Mouse (Mus musculus) intestine, postnatal 0 days (tissue): ENCODE measurements around the gene Dusp6. TPM values are rescaled to one million over a fixed set of nuclear protein-coding genes. Genes with fewer than 3 reads are reported as not detected.

Source experiments
- ATAC-seq: fragments of 200-750 bp; cut with Nextera tagmentation; 2 replicates; pipeline ENCODE4 v1.8.0; 2017; ENCODE audit warnings: mild to moderate bottlenecking, moderate TSS enrichment, moderate library complexity
- H3K27ac ChIP-seq: fragments of 300-500 bp; sonication (generic); 2 replicates; pipeline ENCODE4 v1.5.1; 2014; ENCODE audit warnings: mild to moderate bottlenecking, low read depth, low read length, moderate library complexity
- H3K27me3 ChIP-seq: fragments of 300-500 bp; sonication (generic); replicated peaks from 2 replicates; pipeline ENCODE4 v1.6.1; 2014; ENCODE audit warnings: low read length, mixed read lengths; ENCODE audit not compliant: control insufficient read depth, insufficient read depth
- H3K36me3 ChIP-seq: fragments of 300-500 bp; sonication (generic); 2 replicates; pipeline ENCODE4 v1.6.1; 2014; ENCODE audit warnings: mild to moderate bottlenecking, moderate library complexity; ENCODE audit not compliant: control insufficient read depth, insufficient read depth
- H3K4me1 ChIP-seq: fragments of 300-500 bp; sonication (generic); replicated peaks from 2 replicates; pipeline ENCODE4 v1.6.1; 2014; ENCODE audit warnings: antibody characterized with exemption, low read length, mixed read lengths; ENCODE audit not compliant: control insufficient read depth, insufficient read depth
- H3K4me2 ChIP-seq: fragments of 300-500 bp; sonication (generic); replicated peaks from 2 replicates; pipeline ENCODE4 v1.6.1; 2014; ENCODE audit warnings: low read depth, mild to moderate bottlenecking, moderate library complexity
- H3K4me3 ChIP-seq: fragments of 300-500 bp; sonication (generic); 2 replicates; pipeline ENCODE4 v1.5.1; 2014; ENCODE audit warnings: low read depth, low read length
- H3K9ac ChIP-seq: fragments of 300-500 bp; sonication (generic); 2 replicates; pipeline ENCODE4 v1.6.1; 2014; ENCODE audit warnings: mild to moderate bottlenecking, low read depth, low read length
- H3K9me3 ChIP-seq: fragments of 300-500 bp; sonication (generic); 2 replicates; pipeline ENCODE4 v1.6.1; 2016; ENCODE audit warnings: mixed run types; ENCODE audit not compliant: control insufficient read depth
- CTCF ChIP-seq: sonication (generic); IDR thresholded peaks from 2 replicates; pipeline ENCODE4 v1.5.1; 2016; ENCODE audit warnings: low read depth, mild to moderate bottlenecking, control low read depth, antibody characterized with exemption, moderate library complexity
- WGBS: fragments of 180-500 bp; shearing (Covaris S2); extraction: QIAGEN DNeasy Blood & Tissue Kit; methylation state at CpG from one replicate; pipeline ENCODE4 v1.1.7; 2014; 5-methylcytosine and 5-hydroxymethylcytosine counted together
- polyA plus RNA-seq: library from polyadenylated mRNA; unstranded; fragments of >200 nt; fragmentation: Nextera tagmentation; extraction: Ambion mirVana; gene quantifications from 2 replicates; pipeline ENCODE4 v1.2.1, GENCODE M21; 2015

Gene Dusp6
- polyA plus RNA-seq, 1 experiment from 2014 or later: 27.9 TPM

- Histone ChIP-seq H3K4me3 (no peak overlapping the region), H3K9me3 (no peaks in the 10 kb centered on the region), H3K4me2 (peak overlapping the region; percentile 44), H3K4me1 (peaks cover 6% of the 10 kb centered on the region; the same call in 1 of the 2 replicates), H3K36me3 (no peaks in the 10 kb centered on the region), H3K9ac (no peak overlapping the region), H3K27me3 (no peaks in the 10 kb centered on the region), H3K27ac (peak overlapping the region; percentile 80)
- 41% methylated on average over 11 of the region's 11 CpGs for WGBS
- peak; percentile 75 for ATAC-seq
- TF ChIP-seq CTCF: no peak
Observed at GRCm38 (mm10) chr10:99237205-99237832, 25.7 kb upstream of the Dusp6 start.

- Histone ChIP-seq H3K27ac (no peak overlapping the region), H3K4me2 (no peak overlapping the region), H3K4me3 (no peak overlapping the region), H3K9me3 (no peaks in the 10 kb centered on the region), H3K27me3 (no peaks in the 10 kb centered on the region), H3K9ac (no peak overlapping the region), H3K36me3 (no peaks in the 10 kb centered on the region), H3K4me1 (peaks cover 3% of the 10 kb centered on the region; the same call in 1 of the 2 replicates)
- 90% methylated on average over 11 of the region's 11 CpGs for WGBS
- no peak for ATAC-seq
- TF ChIP-seq CTCF: no peak
Observed at GRCm38 (mm10) chr10:99238537-99238936, 24.5 kb upstream of the Dusp6 start.

GRCm38 (mm10) chr10:99241284-99241828, 21.7 kb upstream of the Dusp6 start:
- H3K9ac ChIP-seq: no peak overlapping the region
- no peak for TF ChIP-seq CTCF
- no peaks in the 10 kb centered on the region for H3K9me3 ChIP-seq
- no peaks in the 10 kb centered on the region for H3K27me3 ChIP-seq
- no peak for ATAC-seq
- H3K4me2 ChIP-seq: no peak overlapping the region
- no peaks in the 10 kb centered on the region for H3K36me3 ChIP-seq
- WGBS: 84% methylated on average over 7 of the region's 7 CpGs
- no peak overlapping the region for H3K4me3 ChIP-seq
- no peak overlapping the region; the same call in 1 of the 2 replicates for H3K27ac ChIP-seq
- H3K4me1 ChIP-seq: peaks cover 3% of the 10 kb centered on the region; the same call in 1 of the 2 replicates

DNA sequence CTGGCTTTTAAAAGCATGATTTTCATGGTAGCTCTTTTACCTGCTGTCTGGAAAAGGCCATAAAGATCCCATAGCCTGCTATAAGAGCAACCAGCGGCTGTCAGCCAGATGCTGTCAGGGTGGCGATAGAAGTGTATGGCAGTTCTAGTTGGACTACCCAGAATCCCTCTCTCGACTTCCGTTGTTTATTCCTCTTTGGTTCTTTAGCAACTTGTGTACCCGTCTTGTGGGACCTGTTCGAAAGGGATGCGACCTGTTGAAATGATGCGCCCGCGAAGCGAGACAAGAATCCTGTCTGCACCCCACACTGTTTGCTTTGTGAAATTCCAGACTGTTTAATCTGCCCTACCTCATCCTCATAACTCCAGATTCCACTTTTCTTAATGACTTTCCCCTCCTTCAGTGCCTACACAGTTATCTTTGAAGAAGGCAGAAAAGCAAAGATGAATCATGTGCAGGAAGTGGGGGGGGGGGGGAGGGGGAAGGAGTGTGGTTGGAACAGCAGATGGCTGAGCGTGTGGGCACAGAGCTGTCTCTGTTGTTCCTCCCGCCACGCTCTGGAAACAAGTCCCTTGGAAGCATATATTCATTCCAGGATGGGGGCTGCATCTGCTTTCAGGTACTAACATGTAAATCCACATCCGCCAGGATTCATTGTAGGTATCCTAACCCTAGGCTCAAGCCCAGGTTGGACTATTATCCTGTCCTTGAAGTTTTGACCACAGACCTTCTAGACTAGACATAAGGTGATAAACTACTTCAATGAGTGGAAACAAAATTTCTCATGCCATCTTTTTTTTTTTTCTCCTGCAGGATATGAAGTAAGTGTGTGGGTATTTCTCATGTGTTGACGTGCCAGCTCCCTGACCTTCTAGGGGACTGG, 21.0 kb upstream of the Dusp6 start:
- no peak for ATAC-seq
- 50% methylated on average over 16 of the region's 16 CpGs for WGBS
- Histone ChIP-seq H3K36me3 (no peaks in the 10 kb centered on the region), H3K27ac (no peak overlapping the region; the same call in 1 of the 2 replicates), H3K9ac (no peak overlapping the region), H3K4me3 (no peak overlapping the region), H3K4me2 (no peak overlapping the region), H3K4me1 (peaks cover 3% of the 10 kb centered on the region; the same call in 1 of the 2 replicates), H3K27me3 (no peaks in the 10 kb centered on the region), H3K9me3 (no peaks in the 10 kb centered on the region)
- TF ChIP-seq CTCF: no peak

- no peak for ATAC-seq
- 88% methylated on average over 10 of the region's 10 CpGs for WGBS
- no peak overlapping the region for H3K27ac ChIP-seq
- no peaks in the 10 kb centered on the region for H3K27me3 ChIP-seq
- H3K9ac ChIP-seq: no peak overlapping the region
- no peak for TF ChIP-seq CTCF
- H3K36me3 ChIP-seq: no peaks in the 10 kb centered on the region
- H3K4me2 ChIP-seq: no peak overlapping the region
- no peak overlapping the region for H3K4me3 ChIP-seq
- H3K4me1 ChIP-seq: 0 out of 2 replicates have a peak, but pooled peaks cover 3% of the 10 kb centered on the region
- no peaks in the 10 kb centered on the region for H3K9me3 ChIP-seq
Observed at GRCm38 (mm10) chr10:99242721-99243120, 20.3 kb upstream of the Dusp6 start.
